Mouse (Mus musculus): ENCODE results near the gene Fez1.

Fez1 gene

DNA sequence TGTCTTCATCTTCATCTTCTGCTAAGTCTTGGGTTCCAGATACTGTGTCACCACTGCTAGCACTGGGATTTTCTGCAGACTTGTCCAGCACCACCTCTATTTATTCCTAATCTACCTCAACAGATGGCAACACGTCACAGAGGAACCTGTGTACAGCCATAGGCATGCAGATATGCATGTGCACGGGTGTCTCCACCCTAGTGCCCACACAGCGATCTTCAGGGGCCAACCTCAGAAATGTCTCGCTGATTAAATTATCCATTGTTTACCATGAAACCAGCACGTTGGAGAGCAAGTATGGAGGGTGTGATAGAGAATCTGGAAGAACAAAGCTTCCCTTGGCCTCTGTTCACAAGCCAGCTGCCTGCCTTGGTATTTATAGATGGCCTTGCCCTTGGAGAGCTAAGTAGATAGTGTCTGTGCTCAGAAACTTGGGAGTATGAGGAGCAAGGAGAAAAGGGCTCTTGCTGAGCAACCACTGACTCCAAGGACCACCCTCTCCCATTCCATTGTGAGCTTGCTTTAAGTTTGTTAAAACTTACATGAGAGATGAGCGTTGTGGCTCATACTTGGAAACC is 71.8 kb downstream of the Fez1 start:
- DNase-seq (ENCODE audit: low spot score in 2 of 2), result no peak

DNA sequence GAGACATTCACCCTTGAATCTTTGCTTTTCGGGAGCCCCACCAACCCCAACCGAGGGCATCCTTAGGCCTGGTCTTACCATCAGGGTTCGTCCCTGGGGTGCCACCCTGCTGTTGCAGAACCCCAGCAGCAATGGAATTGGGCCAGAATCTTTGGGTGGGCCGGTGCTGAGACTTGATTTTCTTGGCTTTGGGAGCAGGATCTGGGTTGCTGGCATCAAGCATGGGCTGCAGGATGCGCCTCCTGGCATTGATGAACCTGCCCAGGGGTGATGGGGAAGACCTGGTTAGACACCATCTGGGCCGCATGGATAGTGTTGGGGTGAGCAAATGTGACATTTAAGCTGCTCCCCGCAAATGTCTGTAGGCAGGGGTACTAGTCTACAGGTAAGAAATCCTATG is 72.6 kb downstream of the Fez1 start:
- DNase-seq (ENCODE audit: low spot score in 2 of 2), result no peak

DNA sequence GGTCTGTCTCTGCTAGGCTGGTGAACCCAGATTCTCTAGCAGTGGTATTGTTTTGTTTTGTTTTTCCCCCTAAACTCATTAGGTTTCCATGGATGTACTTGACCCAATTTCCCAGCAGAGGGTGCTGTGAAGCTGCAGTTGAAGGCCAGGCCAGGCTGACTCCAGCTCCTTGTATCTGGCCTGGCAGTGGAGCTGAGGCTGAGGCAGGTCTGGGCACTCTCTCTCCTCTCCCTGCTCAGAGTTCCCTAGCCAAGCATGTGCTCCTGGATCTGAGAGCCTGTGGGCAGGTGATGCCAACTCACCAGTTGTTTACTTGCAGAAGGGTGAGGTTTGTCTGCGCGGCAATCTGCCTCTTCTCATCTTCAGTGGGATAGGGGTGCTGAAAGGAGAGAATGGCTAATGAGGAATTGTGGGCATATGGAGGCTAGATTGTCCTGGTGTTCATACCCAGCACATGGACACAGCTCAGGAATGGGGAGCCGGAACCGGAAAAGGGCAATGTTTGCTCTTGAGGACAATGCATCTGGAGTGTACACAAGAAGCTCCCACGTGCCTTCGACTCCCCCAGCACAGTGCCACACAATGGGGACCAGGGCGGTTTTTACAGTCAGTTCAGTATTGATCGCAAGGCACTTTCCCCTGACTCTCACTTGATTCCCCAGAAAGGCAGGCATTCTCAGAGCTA is 73.5 kb downstream of the Fez1 start:
- peak; percentile 49 to 64 for DNase-seq (ENCODE audit: low spot score in 2 of 2)

DNA sequence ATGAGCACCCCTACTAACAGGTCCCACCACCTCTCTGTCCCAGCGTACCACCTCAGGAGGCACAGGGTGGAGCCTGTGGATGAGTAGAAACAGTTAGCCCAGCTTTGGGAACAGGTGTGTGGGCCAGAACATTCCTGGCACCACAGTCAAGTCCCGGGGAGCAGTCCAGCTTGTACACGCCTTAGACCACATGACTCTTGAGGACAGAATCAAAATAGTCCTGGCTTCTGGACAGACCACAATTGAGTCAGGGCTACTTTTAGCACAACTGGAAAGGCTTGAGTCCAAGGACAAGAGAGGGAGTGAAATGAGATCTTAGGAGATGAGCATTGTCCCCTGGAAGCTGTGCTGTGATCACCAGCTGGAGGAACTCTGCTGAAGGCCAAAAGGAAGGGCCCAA is 76.9 kb downstream of the Fez1 start:
- peak in 1 of 2 experiments; percentile 48 for DNase-seq (ENCODE audit: low spot score in 2 of 2)

DNA sequence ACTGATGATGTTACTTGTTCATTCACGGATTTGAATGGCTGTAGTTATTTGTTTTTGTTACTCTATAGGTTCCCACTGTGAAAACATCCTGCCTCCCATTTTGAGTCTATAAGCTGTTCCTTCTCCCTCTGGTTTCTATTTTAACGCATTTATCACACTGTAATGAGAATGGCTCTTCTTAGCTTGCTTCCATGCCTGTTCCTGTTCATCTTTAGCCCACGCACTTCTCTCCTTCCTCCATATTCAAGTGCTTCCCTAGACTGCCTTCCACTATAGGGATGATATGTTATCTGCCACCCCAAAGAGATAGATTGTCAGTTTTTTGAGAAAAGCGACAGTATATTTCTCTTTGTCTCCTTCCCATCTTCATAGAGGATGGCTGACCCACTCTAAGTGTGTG is 78.8 kb downstream of the Fez1 start:
- peak in 1 of 2 experiments; percentile 59 for DNase-seq (ENCODE audit: low spot score in 2 of 2)

DNA sequence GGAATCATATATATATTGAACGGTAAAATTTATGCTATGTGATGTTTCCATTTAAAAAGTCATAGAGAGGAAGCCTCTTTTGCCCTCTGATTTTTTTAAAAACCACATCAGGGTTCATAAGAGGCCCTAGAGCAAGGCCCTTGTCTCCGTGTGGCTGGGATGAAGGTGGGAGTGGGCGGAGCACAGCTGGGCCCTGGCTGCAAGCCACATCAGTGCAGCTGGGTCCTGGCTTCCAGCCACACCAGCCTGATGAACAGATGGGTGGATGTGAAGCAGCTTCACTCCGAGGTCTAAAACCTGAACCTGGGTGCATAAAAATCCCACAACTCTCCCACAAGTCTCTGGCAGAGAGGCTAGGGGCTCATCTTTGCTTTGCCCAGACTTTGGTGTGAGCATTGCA is 83.8 kb downstream of the Fez1 start:
- no peak for DNase-seq (ENCODE audit: low spot score in 2 of 2)

DNA sequence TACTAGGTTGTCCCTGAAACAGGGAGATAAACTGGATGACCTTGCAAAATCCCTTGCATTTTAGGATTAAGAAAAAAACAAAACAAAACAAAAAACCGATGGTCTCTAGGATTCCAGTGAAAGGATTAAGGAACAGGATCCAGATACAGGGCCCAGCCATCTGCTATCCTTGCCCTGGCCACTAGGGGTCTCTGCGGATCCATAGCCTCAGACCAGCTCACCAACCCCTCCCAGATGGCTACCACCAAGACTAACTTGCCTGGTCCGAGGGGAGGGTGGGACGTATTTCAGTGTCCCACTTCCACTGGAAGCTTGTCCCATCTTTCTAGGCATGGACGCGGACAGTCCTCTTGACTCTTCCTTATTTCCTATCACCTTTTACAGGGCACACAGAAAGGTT is 94.7 kb downstream of the Fez1 start:
- DNase-seq (ENCODE audit: low spot score in 2 of 2), result peak; percentile 76 to 83

DNA sequence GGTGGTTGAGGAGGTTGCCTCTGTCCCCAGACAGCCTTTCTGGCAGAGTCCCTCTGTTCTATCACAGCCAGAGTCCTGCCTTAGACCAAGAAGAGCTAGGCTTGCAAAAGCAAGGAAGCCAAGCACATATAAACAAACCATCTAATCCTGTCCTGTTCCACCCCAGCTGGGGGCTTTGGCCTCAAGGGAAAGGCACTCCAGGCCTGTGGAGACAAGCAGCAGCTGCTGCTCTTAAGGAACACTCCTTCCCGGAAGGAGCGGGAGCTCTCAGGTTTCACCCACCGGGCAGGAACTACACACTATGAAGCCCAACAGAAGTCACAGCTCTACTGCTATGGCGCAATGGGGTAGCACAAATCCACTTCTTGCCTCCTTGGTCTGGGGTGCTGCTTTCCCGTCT is 95.3 kb downstream of the Fez1 start:
- DNase-seq (ENCODE audit: low spot score in 2 of 2), result no peak

DNA sequence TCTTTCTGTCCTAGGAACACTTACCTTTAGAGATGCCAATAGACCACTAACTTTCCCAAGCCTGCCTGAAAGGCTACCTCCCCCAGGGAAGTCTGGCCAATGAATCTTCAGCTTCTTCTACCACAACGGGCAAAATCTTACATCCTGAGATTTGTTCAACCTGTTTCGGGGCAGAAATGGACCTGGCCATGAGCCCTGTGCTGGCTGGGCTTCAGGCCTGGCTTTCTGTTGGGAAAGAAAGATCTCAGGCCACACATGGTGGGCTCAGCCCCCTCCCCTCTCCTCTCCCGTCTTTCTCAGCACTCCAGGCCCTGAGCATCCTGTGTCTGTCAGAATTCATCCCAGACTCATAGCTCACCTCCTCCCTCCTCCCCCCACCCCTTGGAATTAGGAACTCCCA is 96.9 kb downstream of the Fez1 start:
- no peak for DNase-seq (ENCODE audit: low spot score in 2 of 2)

DNA sequence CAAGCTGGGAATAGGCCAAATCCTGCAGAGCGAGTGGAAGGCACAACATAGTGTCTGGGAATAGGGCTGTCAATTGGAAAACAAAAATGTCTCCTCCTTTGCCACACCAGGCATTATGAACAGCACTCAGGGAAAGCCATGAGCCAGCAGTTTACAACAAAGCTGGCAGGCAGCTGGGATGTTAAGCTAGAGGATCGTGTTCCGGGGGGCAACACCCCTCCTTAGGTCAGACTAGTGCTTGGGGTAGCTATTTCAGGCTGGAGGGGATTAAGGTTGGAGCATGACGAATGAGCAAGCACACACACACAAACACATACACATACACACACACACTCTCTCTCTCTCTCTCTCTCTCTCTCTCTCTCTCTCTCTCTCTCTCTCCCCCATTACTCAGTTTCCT is 97.8 kb downstream of the Fez1 start:
- DNase-seq (ENCODE audit: low spot score in 2 of 2), result no peak

DNA sequence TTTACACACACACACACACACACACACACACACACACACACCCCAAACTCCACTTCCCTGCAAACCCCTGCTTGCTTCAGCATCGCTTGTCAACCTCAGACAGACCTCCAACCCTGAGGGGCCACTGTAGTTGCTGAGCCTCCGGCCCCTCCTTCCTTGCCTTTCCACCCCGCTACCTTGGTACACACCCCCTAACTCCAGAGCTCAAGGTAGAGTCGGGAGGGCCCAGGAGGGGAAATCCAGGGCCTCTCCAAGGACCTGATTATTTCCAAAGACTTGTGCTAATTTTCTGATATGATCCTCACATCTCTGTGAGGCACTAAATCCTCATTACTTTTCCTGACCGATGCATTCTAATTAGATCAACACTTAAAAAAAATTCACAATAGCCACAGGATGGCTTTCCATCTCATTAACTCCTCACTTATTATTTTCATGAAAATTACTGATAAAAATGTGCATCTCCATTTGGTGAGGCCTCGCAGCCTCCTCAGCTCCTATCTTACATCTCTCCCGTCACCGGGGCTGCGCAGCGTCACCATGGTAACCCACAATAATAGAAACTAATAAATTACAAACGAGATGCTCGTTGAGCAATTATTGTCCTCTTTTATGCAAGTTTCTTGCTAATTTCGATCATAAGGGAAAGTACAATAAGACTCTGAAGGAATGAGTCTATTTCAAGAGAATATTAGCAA is 100.2 kb downstream of the Fez1 start:
- no peak for DNase-seq (ENCODE audit: low spot score in 2 of 2)

DNA sequence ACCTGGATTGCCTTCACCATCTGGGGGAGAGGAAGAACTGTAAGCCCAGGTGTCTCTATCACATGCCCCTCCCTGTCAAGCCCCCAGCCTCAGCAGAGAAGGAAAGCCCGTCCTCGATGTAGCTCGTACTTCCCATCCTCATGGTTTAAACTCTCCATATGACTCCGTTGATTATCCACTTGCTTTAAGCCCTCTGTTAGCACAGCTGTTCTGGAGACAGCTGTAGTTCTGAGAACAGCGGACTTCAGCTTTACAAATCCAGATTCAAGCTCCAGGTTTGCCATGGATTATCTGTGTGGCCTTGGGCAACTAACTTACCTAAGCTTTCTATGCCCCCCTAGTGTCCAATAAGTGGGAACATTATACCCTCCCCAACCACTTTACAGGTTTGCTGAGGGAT is 102.1 kb downstream of the Fez1 start:
- DNase-seq (ENCODE audit: low spot score in 2 of 2), result no peak
